Mouse (Mus musculus) CH12.LX (cell line): ENCODE data around the gene Rnf151. TPM values are rescaled to one million over a fixed set of nuclear protein-coding genes. Genes with fewer than 3 reads are reported as not detected.

ENCODE experiments used
- DNase-seq: peaks from one replicate; pipeline ENCODE4 v3.0.0-alpha.2; 2013; ENCODE audit errors: extremely low read depth
- H3K27ac ChIP-seq: 2 replicates; pipeline ENCODE4 v1.5.1; 2012; ENCODE audit warnings: low read depth, mild to moderate bottlenecking, control low read depth, moderate library complexity; ENCODE audit not compliant: insufficient read depth
- H3K27me3 ChIP-seq: replicated peaks from 2 replicates; pipeline ENCODE3; 2012; ENCODE audit warnings: inconsistent platforms
- H3K36me3 ChIP-seq, 2 experiments: replicated peaks in 1 of 2; 2 replicates each; pipeline versions ENCODE3 to v1.6.1; 2012; ENCODE audit warnings: inconsistent platforms in 1 of 2, low read length in 1 of 2, mild to moderate bottlenecking in 1 of 2, mixed read lengths in 1 of 2, moderate library complexity in 1 of 2; ENCODE audit not compliant: control insufficient read depth in 1 of 2, insufficient read depth in 1 of 2
- H3K4me1 ChIP-seq, 2 experiments: 2 replicates each; pipeline ENCODE4 v1.6.1; 2012; ENCODE audit warnings: inconsistent platforms in 1 of 2, moderate library complexity in 1 of 2; ENCODE audit not compliant: insufficient read depth in 2 of 2, control insufficient read depth in 1 of 2
- H3K4me2 ChIP-seq: 2 replicates; pipeline ENCODE4 v1.6.1; 2012; ENCODE audit warnings: low read depth, mild to moderate bottlenecking, control low read depth; ENCODE audit not compliant: poor library complexity, insufficient read depth, severe bottlenecking
- H3K4me3 ChIP-seq, 3 experiments: fragments of 150-350 bp in 1 of 3; sonication (generic) in 1 of 3; replicated peaks in 1 of 3; 2 replicates each; pipeline versions ENCODE3 to v1.5.1; 2011 to 2012; ENCODE audit warnings: low read depth in 2 of 3, low read length in 2 of 3, mild to moderate bottlenecking in 2 of 3, moderate library complexity in 2 of 3, control low read depth in 1 of 3, improper control_type of control experiment in 1 of 3, inconsistent platforms in 1 of 3, mixed read lengths in 1 of 3; ENCODE audit not compliant: poor library complexity in 1 of 3
- H3K79me2 ChIP-seq: replicated peaks from 2 replicates; pipeline ENCODE4 v1.6.1; 2012; ENCODE audit warnings: mild to moderate bottlenecking, moderate library complexity; ENCODE audit not compliant: control insufficient read depth, poor library complexity, insufficient read depth, severe bottlenecking; ENCODE audit errors: extremely low read depth
- H3K9ac ChIP-seq: 2 replicates; pipeline ENCODE4 v1.6.1; 2012; ENCODE audit warnings: low read depth, mild to moderate bottlenecking, control low read depth, moderate library complexity; ENCODE audit not compliant: insufficient read depth
- H3K9me3 ChIP-seq: replicated peaks from 2 replicates; pipeline ENCODE3; 2012; ENCODE audit warnings: low read length, inconsistent platforms, mixed read lengths
- CHD2 ChIP-seq: IDR thresholded peaks from 2 replicates; pipeline ENCODE4 v1.6.1; 2011; ENCODE audit warnings: low read length, improper control_type of control experiment
- CTCF ChIP-seq, 2 experiments: IDR thresholded peaks in 1 of 2; conservative IDR thresholded peaks in 1 of 2; 2 replicates each; pipeline ENCODE4 v1.5.1; 2011 to 2012; ENCODE audit warnings: low read depth in 2 of 2, low read length in 2 of 2, improper control_type of control experiment in 1 of 2, inconsistent platforms in 1 of 2, mild to moderate bottlenecking in 1 of 2, moderate library complexity in 1 of 2
- ELF1 ChIP-seq: IDR thresholded peaks from 2 replicates; pipeline ENCODE4 v1.6.1; 2014; ENCODE audit warnings: low read depth, mild to moderate bottlenecking, inconsistent platforms, low read length, improper control_type of control experiment
- EP300 ChIP-seq: IDR thresholded peaks from 2 replicates; pipeline ENCODE4 v1.6.1; 2011; ENCODE audit warnings: low read length, improper control_type of control experiment
- ETS1 ChIP-seq: conservative IDR thresholded peaks from 2 replicates; pipeline ENCODE4 v1.6.1; 2012; ENCODE audit warnings: low read depth, mild to moderate bottlenecking, inconsistent platforms, low read length, improper control_type of control experiment, moderate library complexity
- HCFC1 ChIP-seq: IDR thresholded peaks from 2 replicates; pipeline ENCODE4 v1.6.1; 2012; ENCODE audit warnings: low read depth, mild to moderate bottlenecking, inconsistent platforms, low read length, improper control_type of control experiment
- JUN ChIP-seq: IDR thresholded peaks from 2 replicates; pipeline ENCODE4 v1.6.1; 2011; ENCODE audit warnings: low read depth, mild to moderate bottlenecking, low read length, improper control_type of control experiment, moderate library complexity; ENCODE audit not compliant: insufficient read depth
- JUND ChIP-seq: conservative IDR thresholded peaks from 2 replicates; pipeline ENCODE4 v1.6.1; 2011; ENCODE audit warnings: low read depth, low read length, improper control_type of control experiment
- MAX ChIP-seq: IDR thresholded peaks from 2 replicates; pipeline ENCODE4 v1.6.1; 2011; ENCODE audit warnings: low read length, improper control_type of control experiment
- MEF2A ChIP-seq: IDR thresholded peaks from 2 replicates; pipeline ENCODE4 v1.6.1; 2014; ENCODE audit warnings: low read depth, mild to moderate bottlenecking, inconsistent platforms, low read length, improper control_type of control experiment, borderline replicate concordance
- MXI1 ChIP-seq: IDR thresholded peaks from 2 replicates; pipeline ENCODE4 v1.6.1; 2011; ENCODE audit warnings: mild to moderate bottlenecking, low read depth, low read length, improper control_type of control experiment
- MYC ChIP-seq: IDR thresholded peaks from 2 replicates; pipeline ENCODE4 v1.6.1; 2011; ENCODE audit warnings: low read depth, mild to moderate bottlenecking, improper control_type of control experiment, low read length
- NRF1 ChIP-seq: IDR thresholded peaks from 2 replicates; pipeline ENCODE4 v1.6.1; 2014; ENCODE audit warnings: low read depth, mild to moderate bottlenecking, inconsistent platforms, low read length, improper control_type of control experiment, moderate library complexity
- PAX5 ChIP-seq: IDR thresholded peaks from 2 replicates; pipeline ENCODE4 v1.6.1; 2012; ENCODE audit warnings: low read length, inconsistent platforms, mixed read lengths
- POLR2AphosphoS2 ChIP-seq: IDR thresholded peaks from 2 replicates; pipeline ENCODE4 v1.6.1; 2011; ENCODE audit warnings: low read depth, low read length, improper control_type of control experiment
- RAD21 ChIP-seq: IDR thresholded peaks from 2 replicates; pipeline ENCODE4 v1.6.1; 2011; ENCODE audit warnings: low read depth, mild to moderate bottlenecking, low read length, improper control_type of control experiment, moderate library complexity
- SIN3A ChIP-seq: IDR thresholded peaks from 2 replicates; pipeline ENCODE4 v1.6.1; 2012; ENCODE audit warnings: low read length, improper control_type of control experiment, inconsistent platforms
- TCF12 ChIP-seq: IDR thresholded peaks from 2 replicates; pipeline ENCODE4 v1.6.1; 2014; ENCODE audit warnings: low read depth, mild to moderate bottlenecking, inconsistent platforms, low read length, improper control_type of control experiment
- UBTF ChIP-seq: IDR thresholded peaks from 2 replicates; pipeline ENCODE4 v1.6.1; 2012; ENCODE audit warnings: low read depth, mild to moderate bottlenecking, inconsistent platforms, low read length, improper control_type of control experiment, moderate library complexity
- USF2 ChIP-seq: conservative IDR thresholded peaks from 2 replicates; pipeline ENCODE4 v1.6.1; 2011; ENCODE audit warnings: low read depth, low read length, improper control_type of control experiment
- ZC3H11A ChIP-seq: IDR thresholded peaks from 2 replicates; pipeline ENCODE4 v1.6.1; 2012; ENCODE audit warnings: low read depth, mild to moderate bottlenecking, inconsistent platforms, low read length, improper control_type of control experiment
- dilution Hi-C: fragments of 300-500 bp; cut with MboI; formaldehyde crosslinking; loops from 2 replicates; pipeline ENCODE4 v1.14.3; 2020; ENCODE audit warnings: low sequenced_read_pairs; ENCODE audit not compliant: extremely low pct_unique_long_range_greater_than_20kb, extremely low pct_ligation_motif_present
- in situ Hi-C: fragments of 300-500 bp; cut with MboI; formaldehyde crosslinking; loops from 3 replicates; pipeline ENCODE4 v1.14.3; 2019; ENCODE audit warnings: low sequenced_read_pairs, low pct_ligation_motif_present, low pct_unique_long_range_greater_than_20kb, mixed read lengths
- polyA plus RNA-seq: library from polyadenylated mRNA; unstranded; fragments of >175 nt; gene quantifications from 2 replicates; pipeline ENCODE4 v1.2.1, GENCODE M21; 2012; ENCODE audit warnings: low read depth; ENCODE audit not compliant: insufficient read length
- total RNA-seq, 2 experiments: library from RNA; depleted of rRNA; stranded (reverse); fragments of 300-350 nt in 1 of 2; fragments of >200 nt in 1 of 2; gene quantifications; 2 replicates each; pipeline ENCODE4 v1.2.3; 2012 to 2014

The Rnf151 gene
- total and polyA plus RNA-seq, 3 experiments, result 0.34 to 0.59 TPM; not detected in 1

GRCm38 (mm10) chr17:24744381-24744780 is 26.5 kb upstream of the Rnf151 start:
- H3K36me3 ChIP-seq, result peaks cover 12 to 35% of the 10 kb centered on the region in 2 experiments
- dilution Hi-C loops, result no loop called here
- in situ Hi-C loops, result loop anchor here (5.0 kb wide), 2 partner anchors 63 to 143 kb away; partner anchors contain the start of genes Nubp2 and Spsb3

GRCm38 (mm10) chr17:24743896-24744295 is 26.0 kb upstream of the Rnf151 start:
- Histone ChIP-seq H3K4me2 (no peak overlapping the region), H3K4me1 (peaks cover 0 to 10% of the 10 kb centered on the region in 2 experiments; a peak in 1 of 4 replicates), H3K27ac (no peak overlapping the region), H3K9ac (no peak overlapping the region), H3K4me3 (no peak overlapping the region), H3K27me3 (peaks cover 26% of the 10 kb centered on the region), H3K9me3 (no peaks in the 10 kb centered on the region), H3K79me2 (no peaks in the 10 kb centered on the region), H3K36me3 (peaks cover 13 to 38% of the 10 kb centered on the region in 2 experiments)
- no peak for DNase-seq
- dilution Hi-C loops, result no loop called here
- in situ Hi-C loops, result loop anchor here (5.0 kb wide), 2 partner anchors 63 to 143 kb away; partner anchors contain the start of genes Nubp2 and Spsb3
- TF ChIP-seq JUND (no peak), EP300 (no peak), SIN3A (no peak), PAX5 (no peak), MYC (no peak), MXI1 (no peak), ELF1 (no peak), NRF1 (no peak), CTCF (conservative IDR thresholded peaks at IDR 0.05 in 1 of 2, IDR thresholded peaks at IDR 0.05 in 1 of 2; ENCODE audit: low read depth in 2 of 2, low read length in 2 of 2) (no peak), ZC3H11A (no peak), ETS1 (no peak), TCF12 (no peak), RAD21 (no peak), MEF2A (no peak), UBTF (no peak)

More at GRCm38 (mm10) chr17:24744381-24744780, 26.5 kb upstream of the Rnf151 start:
- Histone ChIP-seq H3K9ac (no peak overlapping the region), H3K9me3 (no peaks in the 10 kb centered on the region), H3K4me1 (peaks cover 0 to 10% of the 10 kb centered on the region in 2 experiments; a peak in 1 of 4 replicates), H3K27ac (no peak overlapping the region), H3K79me2 (no peaks in the 10 kb centered on the region), H3K27me3 (peaks cover 31% of the 10 kb centered on the region), H3K4me2 (no peak overlapping the region), H3K4me3 (no peak overlapping the region)
- DNase-seq, result no peak
- TF ChIP-seq NRF1 (no peak), RAD21 (no peak), POLR2AphosphoS2 (no peak), JUN (no peak), USF2 (no peak), UBTF (no peak), EP300 (no peak), HCFC1 (no peak), MXI1 (no peak), MEF2A (no peak), CHD2 (no peak), MYC (no peak), MAX (no peak)
